Mouse (Mus musculus): ENCODE measurements around the gene Npcd. TPM values are rescaled to one million over a fixed set of nuclear protein-coding genes. Genes with fewer than 3 reads are reported as not detected.
A peak's percentile ranks its signal among the peaks of the same experiment; 100 is the strongest.
"Not testable (repeated sequence)": the region's sequence is repeated elsewhere in the genome, so short reads cannot be mapped to it uniquely, and the experiment has no call there.

Npcd gene
- polyA plus RNA-seq, 1 experiment from 2014 or later, result not detected

GRCm38 (mm10) chr15:79825146-79825825 lies 8.8 kb downstream of the Npcd start:
- H3K9ac ChIP-seq (ENCODE audit: low read depth, low read length), result no peak overlapping the region
- H3K4me2 ChIP-seq (ENCODE audit: low read depth, low read length), result no peak overlapping the region
- H3K27ac ChIP-seq (ENCODE audit: low read length), result no peak overlapping the region
- no peaks in the 10 kb centered on the region for H3K9me3 ChIP-seq (ENCODE audit: control insufficient read depth, low read length)
- WGBS, result 68% methylated on average over 14 of the region's 14 CpGs
- H3K4me3 ChIP-seq (ENCODE audit: low read length), result no peak overlapping the region
- H3K36me3 ChIP-seq (ENCODE audit: control insufficient read depth, insufficient read depth, low read length), result peaks cover 8% of the 10 kb centered on the region; the same call in 1 of the 2 replicates
- no peak for ATAC-seq
- H3K27me3 ChIP-seq (replicated peaks; ENCODE audit: control insufficient read depth, insufficient read depth, low read length), result no peaks in the 10 kb centered on the region
- H3K4me1 ChIP-seq (ENCODE audit: control insufficient read depth, insufficient read depth, low read length), result peaks cover 6% of the 10 kb centered on the region

DNA sequence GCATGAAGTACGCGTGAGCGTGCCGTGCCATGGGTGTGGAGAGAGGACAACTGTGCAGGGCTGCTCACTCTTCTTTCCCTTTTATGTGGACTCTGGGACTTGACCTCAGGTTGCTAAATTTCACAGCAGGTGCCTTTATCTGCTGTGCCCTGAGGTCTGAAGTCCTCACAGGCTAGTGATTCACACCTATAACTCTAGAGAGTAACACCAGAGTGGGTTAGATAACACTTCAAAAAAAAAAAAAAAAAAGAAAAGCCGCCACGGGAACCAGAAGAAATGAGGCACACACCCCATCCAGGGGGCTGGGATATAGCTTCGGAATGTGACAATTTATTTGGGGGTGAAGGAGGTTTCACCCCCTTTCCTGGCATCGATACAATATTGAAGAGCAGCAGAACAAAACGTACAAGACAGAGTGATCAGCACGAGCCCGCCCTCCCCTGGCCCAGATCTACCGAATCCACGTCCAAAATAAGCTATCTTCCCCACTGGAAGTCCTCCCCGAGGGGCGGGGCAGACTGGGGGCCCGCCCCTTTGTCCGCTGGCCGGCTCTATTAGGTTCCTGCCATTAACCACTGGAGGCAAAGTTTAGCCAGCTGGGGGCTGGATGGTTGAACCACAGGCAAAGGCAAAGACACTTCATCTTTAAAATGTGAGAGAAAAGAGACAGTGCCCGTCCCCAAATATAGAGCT lies 10.3 kb downstream of the Npcd start:
- peak; percentile 25; the same call in 1 of the 2 replicates for ATAC-seq
- Histone ChIP-seq H3K4me3 (ENCODE audit: low read length) (no peak overlapping the region), H3K9me3 (ENCODE audit: control insufficient read depth, low read length) (no peaks in the 10 kb centered on the region), H3K4me2 (ENCODE audit: low read depth, low read length) (no peak overlapping the region), H3K27me3 (replicated peaks; ENCODE audit: control insufficient read depth, insufficient read depth, low read length) (no peaks in the 10 kb centered on the region), H3K36me3 (ENCODE audit: control insufficient read depth, insufficient read depth, low read length) (peaks cover 8% of the 10 kb centered on the region; the same call in 1 of the 2 replicates), H3K4me1 (ENCODE audit: control insufficient read depth, insufficient read depth, low read length) (peaks cover 6% of the 10 kb centered on the region; the same call in 1 of the 2 replicates), H3K27ac (ENCODE audit: low read length) (no peak overlapping the region), H3K9ac (ENCODE audit: low read depth, low read length) (no peak overlapping the region)
- WGBS, result 59% methylated on average over 19 of the region's 19 CpGs

DNA sequence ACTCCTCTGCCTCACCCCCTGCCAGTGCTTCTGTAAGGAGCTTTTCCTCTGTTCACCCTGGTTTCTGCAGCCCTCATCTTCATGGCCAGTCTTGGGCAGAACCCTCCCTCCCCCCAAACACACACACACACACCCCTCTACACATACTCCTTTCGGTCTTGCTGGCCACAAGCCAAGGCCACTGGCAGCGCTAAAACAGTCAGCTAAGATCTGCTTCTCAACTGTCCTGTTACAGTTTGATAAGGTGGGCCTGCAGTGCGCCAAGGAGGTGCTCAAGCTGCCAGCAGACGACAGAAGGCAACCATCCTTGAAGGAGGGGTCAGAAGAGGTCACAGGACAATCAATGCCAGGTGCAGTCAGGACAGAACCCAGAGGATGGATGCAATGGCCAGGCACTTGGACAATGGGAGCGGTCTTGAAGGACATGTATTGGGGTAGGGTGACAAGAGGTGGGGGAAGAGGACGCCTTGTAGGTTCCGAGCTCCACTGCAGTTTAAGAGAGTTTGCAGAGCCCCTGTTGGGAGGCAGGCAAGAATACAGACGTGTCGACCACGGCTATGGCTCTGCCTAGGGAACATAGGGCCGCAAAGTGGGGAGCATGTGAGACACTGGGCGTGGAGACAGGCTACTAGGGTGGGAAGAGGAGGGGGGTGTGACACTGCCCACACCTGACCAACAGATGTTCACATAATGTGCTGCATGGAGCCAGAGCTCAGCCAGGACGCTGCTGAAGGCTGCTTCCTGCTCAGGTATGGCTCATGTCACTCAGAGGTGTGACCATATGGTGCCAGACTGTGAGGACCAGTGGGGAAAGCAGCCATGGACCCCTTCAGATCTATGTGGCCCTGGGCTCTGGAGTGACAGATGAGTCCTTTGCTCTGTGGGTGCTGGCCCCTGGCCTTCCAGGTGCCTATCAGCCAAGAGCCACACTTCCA lies 11.5 kb downstream of the Npcd start:
- Histone ChIP-seq H3K4me2 (ENCODE audit: low read depth, low read length) (no peak overlapping the region), H3K9ac (ENCODE audit: low read depth, low read length) (no peak overlapping the region), H3K27me3 (replicated peaks; ENCODE audit: control insufficient read depth, insufficient read depth, low read length) (no peaks in the 10 kb centered on the region), H3K36me3 (ENCODE audit: control insufficient read depth, insufficient read depth, low read length) (peaks cover 3% of the 10 kb centered on the region; the same call in 1 of the 2 replicates), H3K4me3 (ENCODE audit: low read length) (no peak overlapping the region), H3K27ac (ENCODE audit: low read length) (no peak overlapping the region), H3K9me3 (ENCODE audit: control insufficient read depth, low read length) (0 out of 2 replicates have a peak, but pooled peaks cover 3% of the 10 kb centered on the region), H3K4me1 (ENCODE audit: control insufficient read depth, insufficient read depth, low read length) (peaks cover 6% of the 10 kb centered on the region; the same call in 1 of the 2 replicates)
- no peak for ATAC-seq
- 67% methylated on average over 13 of the region's 13 CpGs for WGBS

DNA sequence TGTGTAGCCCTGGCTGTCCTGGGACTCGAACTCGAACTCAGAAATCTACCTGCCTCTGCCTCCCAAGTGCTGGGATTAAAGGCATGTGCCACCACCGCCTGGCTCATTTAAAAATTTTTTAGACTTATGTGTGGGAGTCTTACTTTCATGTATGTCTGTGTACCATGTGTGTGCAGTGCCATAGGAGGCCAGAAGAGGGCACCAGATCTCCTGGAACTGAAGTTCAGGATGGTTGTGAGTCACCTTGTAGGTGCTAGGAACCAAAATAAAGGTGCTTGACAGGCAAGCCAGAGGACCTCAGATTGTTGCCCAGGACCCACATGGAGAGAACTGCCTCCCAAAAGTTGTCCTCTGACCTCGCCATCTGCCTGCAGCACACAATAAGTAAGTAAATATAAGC lies 15.7 kb downstream of the Npcd start:
- 86% methylated on average over 4 of the region's 4 CpGs for WGBS
- H3K9me3 ChIP-seq (ENCODE audit: control insufficient read depth, low read length), result 0 out of 2 replicates have a peak, but pooled peaks cover 3% of the 10 kb centered on the region
- no peak overlapping the region for H3K4me2 ChIP-seq (ENCODE audit: low read depth, low read length)
- H3K4me1 ChIP-seq (ENCODE audit: control insufficient read depth, insufficient read depth, low read length), result no peaks in the 10 kb centered on the region
- H3K27me3 ChIP-seq (replicated peaks; ENCODE audit: control insufficient read depth, insufficient read depth, low read length), result no peaks in the 10 kb centered on the region
- ATAC-seq, result no peak
- H3K27ac ChIP-seq (ENCODE audit: low read length), result no peak overlapping the region
- H3K9ac ChIP-seq (ENCODE audit: low read depth, low read length), result no peak overlapping the region
- no peaks in the 10 kb centered on the region for H3K36me3 ChIP-seq (ENCODE audit: control insufficient read depth, insufficient read depth, low read length)
- H3K4me3 ChIP-seq (ENCODE audit: low read length), result no peak overlapping the region

DNA sequence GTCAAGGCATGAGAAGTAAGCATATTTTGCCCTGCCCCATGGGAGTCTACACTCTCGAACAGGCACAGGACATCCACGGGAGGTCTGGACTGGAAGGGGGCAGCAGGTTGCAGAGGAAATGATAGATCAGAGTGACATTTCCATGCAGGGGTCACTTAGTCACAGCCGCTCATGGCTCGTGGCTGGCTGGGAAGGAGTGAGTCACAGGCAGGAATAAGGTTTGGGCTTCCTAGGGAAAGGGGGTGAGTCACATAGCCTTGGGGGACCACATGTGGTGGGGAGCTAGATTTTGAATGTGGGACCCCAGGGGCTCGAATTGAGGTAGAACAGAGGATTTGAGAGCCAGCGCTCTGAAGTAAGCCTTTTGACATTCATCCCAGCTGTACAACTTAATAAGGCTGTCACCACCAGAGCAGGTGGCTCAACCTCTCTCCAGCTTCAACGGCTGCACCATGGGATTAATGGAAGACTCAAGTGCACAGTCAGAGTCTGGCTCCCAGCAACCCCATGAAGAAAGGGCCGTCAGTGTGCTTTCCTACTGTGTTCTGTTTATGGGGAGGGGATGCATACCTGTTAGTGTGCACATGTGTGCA lies 20.3 kb downstream of the Npcd start:
- no peak for ATAC-seq
- WGBS, result 48% methylated on average over 8 of the region's 8 CpGs
- 0 out of 2 replicates have a peak, but pooled peaks cover 3% of the 10 kb centered on the region for H3K9me3 ChIP-seq (ENCODE audit: control insufficient read depth, low read length)
- no peak overlapping the region for H3K9ac ChIP-seq (ENCODE audit: low read depth, low read length)
- H3K27ac ChIP-seq (ENCODE audit: low read length), result no peak overlapping the region
- no peak overlapping the region for H3K4me3 ChIP-seq (ENCODE audit: low read length)
- H3K4me1 ChIP-seq (ENCODE audit: control insufficient read depth, insufficient read depth, low read length), result no peaks in the 10 kb centered on the region
- H3K36me3 ChIP-seq (ENCODE audit: control insufficient read depth, insufficient read depth, low read length), result no peaks in the 10 kb centered on the region
- H3K27me3 ChIP-seq (replicated peaks; ENCODE audit: control insufficient read depth, insufficient read depth, low read length), result peaks cover 5% of the 10 kb centered on the region; the same call in 1 of the 2 replicates
- H3K4me2 ChIP-seq (ENCODE audit: low read depth, low read length), result no peak overlapping the region

DNA sequence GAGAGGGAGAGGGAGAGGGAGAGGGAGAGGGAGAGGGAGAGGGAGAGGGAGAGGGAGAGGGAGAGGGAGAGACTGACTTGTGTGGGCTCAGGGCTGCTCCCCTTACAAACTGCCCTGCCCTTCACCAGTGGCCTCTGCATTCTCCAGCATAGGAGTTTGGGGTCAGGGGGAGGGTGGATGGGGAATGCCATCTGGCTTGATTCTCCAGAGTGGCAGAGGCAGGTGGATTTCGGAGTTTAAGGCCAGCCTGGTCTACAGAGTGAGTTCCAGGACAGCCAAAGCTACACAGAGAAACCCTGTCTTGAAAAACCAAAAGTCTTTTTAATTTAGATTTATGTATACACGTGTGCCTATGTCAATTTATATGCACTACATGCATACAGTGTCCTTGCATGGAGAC lies 21.2 kb downstream of the Npcd start:
- not testable (repeated sequence) for H3K27ac ChIP-seq (ENCODE audit: low read length); H3K27me3 ChIP-seq (replicated peaks; ENCODE audit: control insufficient read depth, insufficient read depth, low read length); ATAC-seq; H3K9ac ChIP-seq (ENCODE audit: low read depth, low read length); H3K4me1 ChIP-seq (ENCODE audit: control insufficient read depth, insufficient read depth, low read length); H3K9me3 ChIP-seq (ENCODE audit: control insufficient read depth, low read length); H3K4me3 ChIP-seq (ENCODE audit: low read length); H3K4me2 ChIP-seq (ENCODE audit: low read depth, low read length); H3K36me3 ChIP-seq (ENCODE audit: control insufficient read depth, insufficient read depth, low read length)
- 67% methylated on average over 2 of the region's 2 CpGs for WGBS

GRCm38 (mm10) chr15:79810997-79811396 lies 23.0 kb downstream of the Npcd start:
- Histone ChIP-seq H3K36me3 (ENCODE audit: control insufficient read depth, insufficient read depth, low read length) (no peaks in the 10 kb centered on the region), H3K27ac (ENCODE audit: low read length) (no peak overlapping the region), H3K4me3 (ENCODE audit: low read length) (no peak overlapping the region), H3K9ac (ENCODE audit: low read depth, low read length) (no peak overlapping the region), H3K4me1 (ENCODE audit: control insufficient read depth, insufficient read depth, low read length) (no peaks in the 10 kb centered on the region), H3K9me3 (ENCODE audit: control insufficient read depth, low read length) (no peaks in the 10 kb centered on the region), H3K27me3 (replicated peaks; ENCODE audit: control insufficient read depth, insufficient read depth, low read length) (peaks cover 20% of the 10 kb centered on the region), H3K4me2 (ENCODE audit: low read depth, low read length) (no peak overlapping the region)
- no peak for ATAC-seq
- WGBS, result 66% methylated on average over 4 of the region's 4 CpGs

GRCm38 (mm10) chr15:79810061-79810460 lies 24.0 kb downstream of the Npcd start:
- 61% methylated on average over 3 of the region's 3 CpGs for WGBS

More at GRCm38 (mm10) chr15:79810061-79810460, 24.0 kb downstream of the Npcd start:
- H3K36me3 ChIP-seq (ENCODE audit: control insufficient read depth, insufficient read depth, low read length), result no peaks in the 10 kb centered on the region
- H3K4me1 ChIP-seq (ENCODE audit: control insufficient read depth, insufficient read depth, low read length), result no peaks in the 10 kb centered on the region
- no peak overlapping the region for H3K4me3 ChIP-seq (ENCODE audit: low read length)
- H3K27ac ChIP-seq (ENCODE audit: low read length), result no peak overlapping the region
- H3K27me3 ChIP-seq (replicated peaks; ENCODE audit: control insufficient read depth, insufficient read depth, low read length), result peaks cover 28% of the 10 kb centered on the region
- H3K9ac ChIP-seq (ENCODE audit: low read depth, low read length), result no peak overlapping the region
- no peaks in the 10 kb centered on the region for H3K9me3 ChIP-seq (ENCODE audit: control insufficient read depth, low read length)
- H3K4me2 ChIP-seq (ENCODE audit: low read depth, low read length), result no peak overlapping the region
- ATAC-seq, result no peak

All from intestine, embryonic 16.5 days (tissue).